Mouse (Mus musculus): Measurements from ENCODE around the gene Otulin. TPM values are rescaled to one million over a fixed set of nuclear protein-coding genes. Genes with fewer than 3 reads are reported as not detected.

Otulin gene
- total and polyA plus RNA-seq, 3 experiments: 40.0 to 84.8 (median 80.2) TPM

DNA sequence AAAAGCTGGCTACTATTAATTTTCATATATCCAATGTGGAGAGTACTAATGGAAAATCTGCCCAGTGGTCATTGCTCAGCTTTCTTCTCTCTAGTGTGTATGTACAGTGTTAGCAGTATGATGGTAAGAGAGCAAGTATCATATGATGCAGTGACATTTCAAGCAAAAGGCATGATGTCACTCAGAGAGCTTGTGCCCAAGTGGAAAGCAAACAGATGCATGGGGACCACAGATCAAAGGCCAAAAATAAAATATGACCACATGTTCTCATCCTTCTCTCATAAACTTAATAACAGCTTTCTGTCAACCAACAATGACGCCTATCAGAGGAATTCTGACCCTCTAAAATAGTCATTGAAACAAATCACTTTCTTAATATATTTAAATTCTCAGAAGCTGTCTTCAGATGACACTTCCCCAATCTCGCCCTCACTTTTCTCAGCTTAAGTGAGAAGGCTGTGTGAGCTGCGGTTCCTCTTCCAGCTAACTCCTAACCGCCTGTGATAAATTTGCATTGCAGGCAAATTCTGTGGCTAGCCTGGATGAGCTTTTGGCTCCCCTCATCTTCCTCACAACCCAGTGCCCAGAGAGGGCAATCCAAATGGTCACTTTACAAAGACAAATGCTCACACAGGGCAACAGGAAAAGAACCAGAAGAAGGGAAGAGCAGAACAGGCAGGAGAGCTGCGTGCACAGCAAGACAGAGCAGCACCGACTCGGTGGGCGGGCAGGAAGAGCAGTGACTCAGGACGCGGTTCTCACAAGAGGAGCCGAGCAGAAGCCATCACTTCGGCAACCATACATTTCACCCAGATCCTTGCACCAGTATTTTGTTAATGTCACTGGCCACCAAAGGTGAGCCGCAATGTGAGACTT, 5.2 kb downstream of the Otulin start:
- in situ Hi-C loops (cut with MboI; ENCODE audit: low pct_ligation_motif_present, low pct_unique_long_range_greater_than_20kb, low sequenced_read_pairs) (no loop called here), dilution Hi-C loops (cut with MboI; ENCODE audit: extremely low pct_ligation_motif_present, extremely low pct_unique_long_range_greater_than_20kb, low sequenced_read_pairs) (no loop called here)
- DNase-seq (ENCODE audit: extremely low read depth): peak; percentile 97
- Histone ChIP-seq H3K4me2 (ENCODE audit: insufficient read depth, low read depth, poor library complexity, severe bottlenecking) (peak overlapping the region; percentile 76), H3K27me3 (replicated peaks) (no peaks in the 10 kb centered on the region), H3K9me3 (replicated peaks; ENCODE audit: low read length) (no peaks in the 10 kb centered on the region), H3K9ac (ENCODE audit: insufficient read depth, low read depth) (no peak overlapping the region), H3K79me2 (replicated peaks; ENCODE audit: control insufficient read depth, extremely low read depth, insufficient read depth, poor library complexity, severe bottlenecking) (peaks cover 16% of the 10 kb centered on the region), H3K4me1 (ENCODE audit: control insufficient read depth in 1 of 2, insufficient read depth in 2 of 2) (peaks cover 38 to 80% of the 10 kb centered on the region in 2 experiments), H3K36me3 (replicated peaks in 1 of 2; ENCODE audit: control insufficient read depth in 1 of 2, insufficient read depth in 1 of 2, low read length in 1 of 2) (peaks cover 32 to 73% of the 10 kb centered on the region in 2 experiments), H3K4me3 (replicated peaks in 1 of 3; ENCODE audit: low read depth in 2 of 3, low read length in 2 of 3, poor library complexity in 1 of 3) (peak overlapping the region in 2 of 3 experiments; percentile 1 to 20), H3K27ac (ENCODE audit: insufficient read depth, low read depth) (peak overlapping the region; percentile 75)
- TF ChIP-seq MAZ (IDR thresholded peaks at IDR 0.05; ENCODE audit: low read depth, low read length): 0 out of 2 replicates have a peak, but pooled peaks have one; percentile 64
- no peak for TF ChIP-seq POLR2AphosphoS2 (IDR thresholded peaks at IDR 0.05; ENCODE audit: low read depth, low read length)
- TF ChIP-seq MXI1 (IDR thresholded peaks at IDR 0.05; ENCODE audit: low read depth, low read length): peak; percentile 70; the same call in 1 of the 2 replicates
- TF ChIP-seq TBP (conservative IDR thresholded peaks at IDR 0.05; ENCODE audit: low read depth, low read length): peak; percentile 67
- TF ChIP-seq USF2 (conservative IDR thresholded peaks at IDR 0.05; ENCODE audit: low read depth, low read length): no peak
- TF ChIP-seq NELFE (IDR thresholded peaks at IDR 0.05; ENCODE audit: low read depth, low read length): 0 out of 2 replicates have a peak, but pooled peaks have one; percentile 29
- peak; percentile 87 for TF ChIP-seq EP300 (IDR thresholded peaks at IDR 0.05; ENCODE audit: low read length)
- peak; percentile 88 for TF ChIP-seq BHLHE40 (IDR thresholded peaks at IDR 0.05; ENCODE audit: low read depth, low read length)
- no peak for TF ChIP-seq NRF1 (IDR thresholded peaks at IDR 0.05; ENCODE audit: low read depth, low read length)
- no peak; the same call in 1 of the 2 replicates for TF ChIP-seq SIN3A (IDR thresholded peaks at IDR 0.05; ENCODE audit: low read length)
- no peak for TF ChIP-seq ZKSCAN1 (IDR thresholded peaks at IDR 0.05; ENCODE audit: borderline replicate concordance, low read depth, low read length)
- no peak; the same call in 1 of the 2 replicates for TF ChIP-seq CHD1 (IDR thresholded peaks at IDR 0.05; ENCODE audit: low read depth, low read length)
- TF ChIP-seq JUND (conservative IDR thresholded peaks at IDR 0.05; ENCODE audit: low read depth, low read length): peak; percentile 8
- TF ChIP-seq KAT2A (IDR thresholded peaks at IDR 0.05; ENCODE audit: insufficient replicate concordance, low read length): no peak
- TF ChIP-seq RCOR1 (conservative IDR thresholded peaks at IDR 0.05; ENCODE audit: low read depth, low read length): no peak
- peak; percentile 80 for TF ChIP-seq MEF2A (IDR thresholded peaks at IDR 0.05; ENCODE audit: borderline replicate concordance, low read depth, low read length)
- peak; percentile 60 for TF ChIP-seq ELF1 (IDR thresholded peaks at IDR 0.05; ENCODE audit: low read depth, low read length)
- TF ChIP-seq SMC3 (IDR thresholded peaks at IDR 0.05; ENCODE audit: low read depth, low read length): no peak
- no peak for TF ChIP-seq ZC3H11A (IDR thresholded peaks at IDR 0.05; ENCODE audit: low read depth, low read length)
- no peak for TF ChIP-seq PAX5 (IDR thresholded peaks at IDR 0.05; ENCODE audit: low read length)
- no peak; the same call in none of the 2 replicates for TF ChIP-seq MYC (IDR thresholded peaks at IDR 0.05; ENCODE audit: low read depth, low read length)
- TF ChIP-seq GABPA (IDR thresholded peaks at IDR 0.05; ENCODE audit: insufficient replicate concordance, low read depth, low read length): no peak
- no peak for TF ChIP-seq ZNF384 (IDR thresholded peaks at IDR 0.05; ENCODE audit: low read depth, low read length)
- peak; percentile 55 for TF ChIP-seq IRF4 (IDR thresholded peaks at IDR 0.05; ENCODE audit: low read depth, low read length)
- no peak; the same call in none of the 2 replicates for TF ChIP-seq HCFC1 (IDR thresholded peaks at IDR 0.05; ENCODE audit: low read depth, low read length)
- peak; percentile 3; the same call in 1 of the 2 replicates for TF ChIP-seq MAX (IDR thresholded peaks at IDR 0.05; ENCODE audit: low read length)
- peak; percentile 78 for TF ChIP-seq ETS1 (conservative IDR thresholded peaks at IDR 0.05; ENCODE audit: low read depth, low read length)
- no peak for TF ChIP-seq E2F4 (IDR thresholded peaks at IDR 0.05; ENCODE audit: insufficient replicate concordance, low read depth, low read length)
- 0 out of 2 replicates have a peak, but pooled peaks have one; percentile 51 for TF ChIP-seq CHD2 (IDR thresholded peaks at IDR 0.05; ENCODE audit: low read length)
- TF ChIP-seq TCF12 (IDR thresholded peaks at IDR 0.05; ENCODE audit: low read depth, low read length): peak; percentile 33; the same call in 1 of the 2 replicates
- TF ChIP-seq ZMIZ1 (IDR thresholded peaks at IDR 0.05; ENCODE audit: low read depth, low read length): no peak
- peak; percentile 35; the same call in 1 of the 2 replicates for TF ChIP-seq JUN (IDR thresholded peaks at IDR 0.05; ENCODE audit: insufficient read depth, low read depth, low read length)
- TF ChIP-seq MAFK (IDR thresholded peaks at IDR 0.05; ENCODE audit: insufficient replicate concordance, low read length): peak; percentile 91
- TF ChIP-seq CTCF (conservative IDR thresholded peaks at IDR 0.05 in 1 of 2, IDR thresholded peaks at IDR 0.05 in 1 of 2; ENCODE audit: low read depth in 2 of 2, low read length in 2 of 2): no peak
- TF ChIP-seq POLR2A (IDR thresholded peaks at IDR 0.05; ENCODE audit: low read depth, low read length): 0 out of 2 replicates have a peak, but pooled peaks have one; percentile 28
- TF ChIP-seq USF1 (IDR thresholded peaks at IDR 0.05; ENCODE audit: low read depth, low read length): no peak
- TF ChIP-seq UBTF (IDR thresholded peaks at IDR 0.05; ENCODE audit: low read depth, low read length): no peak
